Mouse (Mus musculus): ENCODE data around the gene Zfp990.
"Not testable (repeated sequence)": the region's sequence is repeated elsewhere in the genome, so short reads cannot be mapped to it uniquely, and the experiment has no call there.

Zfp990 gene

GRCm38 (mm10) chr4:145586046-145586445 is 75.5 kb downstream of the Zfp990 start:
- DNase-seq (ENCODE audit: low spot score in 2 of 2), result not testable (repeated sequence)

Data from frontal cortex, postnatal 36 days (tissue).